ENCODE assay signal across 17 mouse cellular contexts in genomic region chr19:34295442-34295841, GRCm38 (mm10). TPM values are rescaled to one million over a fixed set of nuclear protein-coding genes. Genes with fewer than 3 reads are reported as not detected.
"Had no signal": no experiment of that assay in that cellular context is flagged by ENCODE, and none has a peak within 500 bp of the region (broad histone marks: within the 10 kb centered on the region; RNA-seq: fewer than 3 reads in every experiment).

No protein-coding gene starts in this region.

- H3K4me2 ChIP-seq: neural tube, embryonic 13.5 days; neural tube, embryonic 15.5 days; stomach, embryonic 15.5 days had no signal

- H3K9ac ChIP-seq: neural tube, embryonic 13.5 days; neural tube, embryonic 15.5 days; stomach, embryonic 15.5 days had no signal

- H3K27ac ChIP-seq: neural tube, embryonic 13.5 days; neural tube, embryonic 15.5 days; stomach, embryonic 15.5 days; stomach, postnatal 0 days had no signal

- H3K27me3 ChIP-seq: stomach, embryonic 15.5 days had no signal

- H3K9me3 ChIP-seq: neural tube, embryonic 13.5 days; neural tube, embryonic 15.5 days; stomach, embryonic 15.5 days had no signal

- DNase-seq: retina, postnatal 1 day; right cerebral cortex, adult 18-20 months; right cerebral cortex, postnatal 14 days; right cerebral cortex, postnatal 25 days; right cerebral cortex, postnatal 4 days; spleen, adult 18-20 months; thymus, adult 18-20 months; thymus, adult 2 months; thymus, postnatal 14 days; thymus, postnatal 25 days; thymus, postnatal 36 days; thymus, postnatal 4 days had no signal

- H3K4me3 ChIP-seq: neural tube, embryonic 13.5 days; neural tube, embryonic 15.5 days; stomach, embryonic 15.5 days had no signal

- H3K36me3 ChIP-seq: neural tube, embryonic 13.5 days; neural tube, embryonic 15.5 days; stomach, embryonic 15.5 days had no signal

RNA-seq across cellular contexts. Expression of gene Fas, which starts 5.0 kb away (rescaled TPM):
- polyA plus RNA-seq: testis, adult 2 months had no signal
